Mouse (Mus musculus) bone marrow, adult 2 months (tissue): ENCODE data around the gene Cavin1.

Source experiments
- CTCF ChIP-seq: fragments of 200-500 bp; IDR thresholded peaks from 2 replicates; pipeline ENCODE4 v1.5.1; 2011; ENCODE audit warnings: low read length, control low read depth; ENCODE audit not compliant: control insufficient read depth, insufficient read depth
- POLR2A ChIP-seq: fragments of 200-500 bp; IDR thresholded peaks from 2 replicates; pipeline ENCODE4 v1.6.1; 2011; ENCODE audit warnings: low read depth, mild to moderate bottlenecking, control low read depth, low read length, borderline replicate concordance; ENCODE audit not compliant: control insufficient read depth

DNA sequence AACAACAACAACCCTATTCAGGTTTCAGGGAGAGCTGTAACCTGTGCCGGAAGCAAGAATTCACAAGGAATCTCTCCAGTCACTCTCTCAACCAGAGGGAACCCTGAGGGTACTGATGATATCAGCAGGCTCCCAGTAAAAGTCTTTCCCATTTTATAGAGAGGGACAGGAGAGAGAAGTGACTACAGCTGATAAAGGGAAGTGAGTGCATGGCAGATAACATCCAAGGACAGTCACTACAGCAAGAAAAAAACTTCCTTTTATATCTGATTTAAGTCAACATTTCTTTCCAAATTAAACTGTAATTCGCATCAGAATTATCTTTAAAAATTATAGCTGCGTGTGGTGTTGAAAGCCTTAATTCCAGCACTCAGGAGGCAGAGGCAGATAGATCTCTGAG is 43.3 kb downstream of the Cavin1 start:
- TF ChIP-seq CTCF (no peak), POLR2A (no peak)
